Mouse (Mus musculus) cerebellum, adult 18-20 months (tissue): ENCODE data around the gene C530025M09Rik.

Experiments
- DNase-seq, 2 experiments: peaks; one replicate each; pipeline ENCODE4 v3.0.0; 2021

The C530025M09Rik gene

GRCm38 (mm10) chr2:149830536-149831458, at the start of gene C530025M09Rik:
C530025M09Rik (minus strand) TSS chr2:149831213.
- peak; percentile 72 to 81 for DNase-seq

- DNase-seq = no peak
Measured at GRCm38 (mm10) chr2:149877954-149878353, 46.9 kb upstream of the C530025M09Rik start.

- DNase-seq = peak; percentile 66 to 69
Measured at GRCm38 (mm10) chr2:149873346-149873745, 42.3 kb upstream of the C530025M09Rik start.

GRCm38 (mm10) chr2:149872496-149872895, 41.5 kb upstream of the C530025M09Rik start:
- DNase-seq = peak; percentile 25

- DNase-seq = no peak
Measured at GRCm38 (mm10) chr2:149870496-149870895, 39.5 kb upstream of the C530025M09Rik start.

GRCm38 (mm10) chr2:149865914-149866435, 35.0 kb upstream of the C530025M09Rik start:
- DNase-seq = no peak

- DNase-seq = no peak
Measured at GRCm38 (mm10) chr2:149861002-149861401, 30.0 kb upstream of the C530025M09Rik start.

GRCm38 (mm10) chr2:149848778-149849177, 17.8 kb upstream of the C530025M09Rik start:
- no peak for DNase-seq

GRCm38 (mm10) chr2:149844575-149844974, 13.6 kb upstream of the C530025M09Rik start:
- no peak for DNase-seq

GRCm38 (mm10) chr2:149839666-149840065, 8.7 kb upstream of the C530025M09Rik start:
- DNase-seq = peak; percentile 67 to 71

- DNase-seq = no peak
Measured at GRCm38 (mm10) chr2:149836471-149837135, 5.6 kb upstream of the C530025M09Rik start.

GRCm38 (mm10) chr2:149835091-149835490, 4.1 kb upstream of the C530025M09Rik start:
- DNase-seq = no peak

- DNase-seq = peak; percentile 11 to 26
Measured at GRCm38 (mm10) chr2:149832301-149832700, 1.3 kb upstream of the C530025M09Rik start.

GRCm38 (mm10) chr2:149831459-149832245, 639 bp upstream of the C530025M09Rik start:
- peak; percentile 43 to 69 for DNase-seq

GRCm38 (mm10) chr2:149829955-149830535, 968 bp downstream of the C530025M09Rik start:
- peak; percentile 56 to 60 for DNase-seq

GRCm38 (mm10) chr2:149828911-149829310, 2.1 kb downstream of the C530025M09Rik start, which contains the start of gene Syndig1:
Syndig1 (plus strand) TSS chr2:149829211.
- DNase-seq = no peak

- no peak for DNase-seq
Measured at GRCm38 (mm10) chr2:149820201-149820600, 10.8 kb downstream of the C530025M09Rik start.

- no peak for DNase-seq
Measured at GRCm38 (mm10) chr2:149819751-149820150, 11.3 kb downstream of the C530025M09Rik start.

- DNase-seq = no peak
Measured at GRCm38 (mm10) chr2:149818395-149818794, 12.6 kb downstream of the C530025M09Rik start.

GRCm38 (mm10) chr2:149812899-149813298, 18.1 kb downstream of the C530025M09Rik start:
- DNase-seq = peak in 1 of 2 experiments; percentile 23

- DNase-seq = no peak
Measured at GRCm38 (mm10) chr2:149805256-149805655, 25.8 kb downstream of the C530025M09Rik start.

- no peak for DNase-seq
Measured at GRCm38 (mm10) chr2:149804599-149805140, 26.3 kb downstream of the C530025M09Rik start.
